Mouse (Mus musculus) hindlimb bud, embryonic 11.5 days (tissue): Measurements from ENCODE around the gene Zfyve19.

ENCODE experiments used
- DNase-seq: peaks from one replicate; pipeline ENCODE4 v3.0.0-alpha.2; 2012; ENCODE audit warnings: low read depth, low spot score; ENCODE audit errors: extremely low spot score

Zfyve19 gene

DNA sequence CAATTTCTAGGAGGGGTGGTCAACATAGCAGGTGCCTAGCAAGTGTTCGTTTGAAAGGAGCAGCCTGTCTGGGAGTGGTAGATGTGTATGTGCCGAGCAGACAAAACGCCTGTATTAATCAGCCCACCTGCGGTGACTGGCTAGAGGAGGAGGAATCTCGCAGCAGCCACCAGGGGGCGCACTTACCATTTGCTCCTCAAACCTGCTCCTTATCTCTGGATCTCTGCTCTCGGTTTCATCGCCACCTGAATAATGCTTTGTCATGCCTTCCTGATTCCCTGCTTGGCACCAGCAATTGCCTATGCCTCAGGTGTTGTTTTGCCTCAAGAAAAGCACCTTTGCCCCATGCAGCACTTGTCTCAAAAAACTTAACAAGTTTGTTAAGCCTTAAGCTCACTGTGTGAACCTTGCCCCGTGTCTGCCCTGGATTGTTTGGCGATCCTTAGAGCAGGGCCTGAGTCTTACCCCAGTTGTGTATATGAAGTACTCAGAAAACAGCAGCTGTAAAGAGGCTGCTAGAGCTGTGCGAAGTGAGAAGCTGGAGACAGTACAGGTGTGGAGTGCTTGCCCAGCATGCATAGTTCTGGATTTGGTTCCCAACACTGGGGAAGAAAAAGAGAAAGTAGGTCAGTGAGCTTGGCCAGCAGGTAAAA is 42.5 kb downstream of the Zfyve19 start:
- peak; percentile 68 for DNase-seq

DNA sequence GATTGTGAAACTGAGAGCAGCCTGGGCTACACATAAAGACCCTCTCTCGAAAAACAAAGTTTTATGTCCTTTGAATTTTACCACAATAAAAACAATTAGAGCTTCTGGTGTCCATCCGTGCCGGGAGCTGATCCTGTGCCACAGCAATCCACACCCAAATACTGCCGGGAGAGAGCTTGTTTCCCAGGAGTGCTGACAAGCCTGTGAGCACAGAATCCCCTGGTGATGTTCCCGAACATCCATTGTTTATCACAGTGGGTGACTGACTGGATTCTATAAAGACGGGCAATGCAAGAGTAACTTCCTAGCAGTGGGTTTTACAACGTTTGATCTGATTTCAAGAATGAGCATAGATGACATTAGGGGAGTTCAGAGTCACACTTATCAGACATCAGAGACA is 46.6 kb downstream of the Zfyve19 start:
- DNase-seq, result no peak

DNA sequence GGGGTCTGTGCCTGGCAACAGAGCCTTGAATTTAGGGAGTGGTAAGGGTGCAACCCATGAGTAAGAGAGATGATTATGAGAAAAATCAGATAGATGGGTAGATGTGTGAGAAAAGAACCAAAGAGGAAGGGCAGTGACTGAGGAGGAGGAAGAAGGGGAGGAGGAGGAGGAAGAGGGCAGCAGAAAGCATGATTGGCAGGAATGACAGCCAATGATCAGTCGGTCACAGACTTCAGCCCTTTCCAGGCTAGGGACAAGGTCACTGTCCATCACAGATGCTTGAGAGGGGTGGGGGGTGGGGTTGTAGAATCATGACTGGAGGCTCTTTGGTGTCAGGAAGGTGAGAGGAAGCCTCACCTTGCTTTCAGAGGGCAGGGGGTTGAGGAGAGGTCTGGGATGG is 52.1 kb downstream of the Zfyve19 start:
- DNase-seq, result no peak

DNA sequence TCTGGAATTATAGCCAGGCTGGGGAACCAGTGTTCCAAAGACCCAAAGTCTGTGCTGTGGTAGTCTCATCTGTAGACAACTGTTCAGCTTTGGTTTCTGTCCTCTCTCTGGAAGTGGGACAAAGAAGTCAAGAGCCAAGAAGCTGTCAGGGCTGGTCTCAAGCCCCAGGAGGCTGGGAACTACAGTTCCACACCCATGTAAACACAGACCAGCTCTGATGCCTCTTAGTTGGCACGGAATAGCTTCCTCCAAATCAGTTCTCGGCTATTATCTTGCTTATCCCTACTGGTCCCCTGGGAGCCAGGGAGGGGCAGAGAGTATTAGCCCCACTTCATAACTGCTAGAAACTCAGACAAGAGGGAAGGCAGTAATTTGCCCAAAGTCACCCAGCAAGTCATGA is 52.9 kb downstream of the Zfyve19 start:
- DNase-seq, result no peak

DNA sequence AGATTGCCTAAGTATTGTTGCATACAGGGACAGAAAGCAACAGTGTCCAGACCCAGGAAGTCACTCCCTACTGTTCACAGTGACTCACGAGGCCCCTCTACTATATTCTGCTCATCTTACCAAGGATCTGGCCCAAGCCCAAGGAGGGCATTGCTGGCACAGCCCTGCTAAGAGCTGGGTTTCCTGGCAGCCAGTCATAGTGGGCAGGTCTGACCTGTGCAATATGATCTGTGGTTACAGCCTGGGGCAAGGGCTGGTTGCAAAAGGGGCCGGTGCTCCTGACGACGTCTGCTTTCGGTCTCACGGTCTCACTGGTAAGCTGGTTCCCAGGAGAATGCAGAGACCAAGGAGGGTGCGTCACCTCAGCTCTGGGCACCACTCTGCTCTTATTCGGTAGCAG is 54.6 kb downstream of the Zfyve19 start:
- DNase-seq, result no peak

DNA sequence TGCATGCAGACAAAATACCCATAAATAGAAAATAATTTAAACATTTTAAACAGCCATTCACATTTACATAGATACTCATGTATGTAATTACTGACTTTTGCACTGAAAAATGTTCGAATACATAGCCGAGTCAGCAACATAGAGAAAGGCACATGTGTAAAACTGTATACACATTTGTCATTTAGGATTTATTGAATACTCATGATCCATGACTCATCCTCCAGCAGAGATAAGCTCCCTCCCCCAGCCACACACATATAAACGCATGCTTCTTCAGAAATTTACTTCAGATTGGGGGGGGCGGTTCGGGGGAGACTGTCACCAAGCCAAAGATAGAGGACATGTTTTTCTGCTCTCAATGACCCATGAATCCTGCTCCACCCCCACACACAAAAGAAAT is 55.4 kb downstream of the Zfyve19 start:
- no peak for DNase-seq
